Mouse (Mus musculus): ENCODE results near the gene Bpi.

- TF ChIP-seq TCF3 (IDR thresholded peaks at IDR 0.05; ENCODE audit: insufficient read length, low read depth), result no peak
- no peak for TF ChIP-seq MAX (IDR thresholded peaks at IDR 0.05; ENCODE audit: low read depth)
- no peak for TF ChIP-seq POLR2AphosphoS2 (IDR thresholded peaks at IDR 0.05; ENCODE audit: insufficient read length, low read depth)
- TF ChIP-seq REST (IDR thresholded peaks at IDR 0.05; ENCODE audit: insufficient read depth, insufficient read length), result no peak
- no peak for TF ChIP-seq USF1 (IDR thresholded peaks at IDR 0.05; ENCODE audit: low read depth)
- no peak for TF ChIP-seq POLR2A (IDR thresholded peaks at IDR 0.05; ENCODE audit: insufficient read length, low read depth)
- TF ChIP-seq SRF (IDR thresholded peaks at IDR 0.05; ENCODE audit: control insufficient read depth, insufficient read length, low read depth), result no peak
- TF ChIP-seq TCF12 (IDR thresholded peaks at IDR 0.05; ENCODE audit: insufficient read depth, poor library complexity, severe bottlenecking), result no peak
- no peak for TF ChIP-seq E2F4 (IDR thresholded peaks at IDR 0.05; ENCODE audit: insufficient read depth)
- no peak for TF ChIP-seq CEBPB (IDR thresholded peaks at IDR 0.05; ENCODE audit: insufficient read depth, poor library complexity, severe bottlenecking)
- no peak for TF ChIP-seq MYOD1 (IDR thresholded peaks at IDR 0.05; ENCODE audit: control insufficient read depth in 1 of 3, insufficient read length in 2 of 3, low read depth in 2 of 3)
These were observed 26.8 kb upstream of the Bpi start for GRCm38 (mm10) chr2:158231071-158231470.
